Mouse (Mus musculus): Measurements from ENCODE around the gene Serpina3c. TPM values are rescaled to one million over a fixed set of nuclear protein-coding genes. Genes with fewer than 3 reads are reported as not detected.

The Serpina3c gene
- polyA plus RNA-seq, 1 experiment, result not detected

DNA sequence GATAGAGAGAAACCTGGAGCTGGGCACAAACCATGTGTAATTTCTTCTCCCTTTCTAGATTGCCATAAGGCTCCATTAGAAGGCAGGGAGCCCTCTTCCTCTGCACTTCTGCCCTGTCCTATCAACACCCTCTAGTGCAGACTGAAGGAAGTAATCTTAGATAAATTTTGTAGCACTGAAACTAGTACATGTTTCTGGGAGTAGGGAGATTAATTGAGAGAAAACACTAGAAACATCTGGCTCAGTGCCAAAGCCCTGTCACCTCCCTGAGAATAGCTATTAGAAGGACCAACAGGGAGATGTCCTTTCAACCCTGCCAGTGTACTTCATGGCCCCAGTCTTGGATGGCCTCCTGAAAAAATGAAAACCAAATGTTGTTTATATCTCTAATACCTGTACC lies 24.9 kb upstream of the Serpina3c start:
- Histone ChIP-seq H3ac (ENCODE audit: control insufficient read depth, insufficient read length, low read depth) (no peak overlapping the region), H3K79me2 (ENCODE audit: control insufficient read depth, insufficient read depth) (no peaks in the 10 kb centered on the region), H3K4me3 (ENCODE audit: insufficient read depth, poor library complexity, severe bottlenecking) (no peak overlapping the region), H3K27me3 (ENCODE audit: control insufficient read depth, insufficient read depth, insufficient read length) (no peaks in the 10 kb centered on the region), H3K36me3 (ENCODE audit: control insufficient read depth, insufficient read depth) (no peaks in the 10 kb centered on the region), H3K79me3 (ENCODE audit: low read depth) (no peaks in the 10 kb centered on the region)
- TF ChIP-seq MAX (IDR thresholded peaks at IDR 0.05) (no peak), MYOG (IDR thresholded peaks at IDR 0.05; ENCODE audit: control insufficient read depth, extremely low read depth, insufficient read length) (no peak), CEBPB (IDR thresholded peaks at IDR 0.05; ENCODE audit: low read depth) (no peak), MYOD1 (IDR thresholded peaks at IDR 0.05; ENCODE audit: control insufficient read depth, insufficient read length, low read depth) (no peak), USF1 (IDR thresholded peaks at IDR 0.05; ENCODE audit: low read depth) (no peak), CTCF (IDR thresholded peaks at IDR 0.05; ENCODE audit: control insufficient read depth, insufficient read depth, insufficient read length) (no peak), FOSL1 (IDR thresholded peaks at IDR 0.05; ENCODE audit: insufficient read depth, low read length, poor library complexity, severe bottlenecking) (no peak)

DNA sequence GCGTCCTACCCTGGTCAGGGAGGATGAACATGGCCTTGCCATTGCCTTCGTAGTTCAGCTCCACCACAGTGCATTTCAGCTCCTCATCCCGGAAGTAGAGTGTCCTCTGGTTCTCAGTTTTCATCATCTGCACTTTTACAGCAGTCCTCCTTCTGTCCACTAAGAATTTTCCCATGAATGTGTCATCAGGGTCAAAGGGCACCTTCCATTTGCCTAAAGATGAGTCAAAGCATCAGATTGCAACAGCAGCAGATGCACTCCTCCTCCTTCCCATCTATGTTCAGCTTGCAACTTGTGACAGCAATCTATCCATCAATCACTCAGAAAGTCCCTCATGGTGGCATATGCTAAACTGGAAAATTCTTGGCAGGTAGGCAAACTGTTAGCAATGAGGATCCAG lies 22.0 kb upstream of the Serpina3c start:
- H3K4me3 ChIP-seq (ENCODE audit: insufficient read depth, poor library complexity, severe bottlenecking), result no peak overlapping the region
- H3K79me2 ChIP-seq (ENCODE audit: control insufficient read depth, insufficient read depth), result no peaks in the 10 kb centered on the region
- TF ChIP-seq CTCF (IDR thresholded peaks at IDR 0.05; ENCODE audit: control insufficient read depth, insufficient read depth, insufficient read length), result no peak
- no peak for TF ChIP-seq CEBPB (IDR thresholded peaks at IDR 0.05; ENCODE audit: low read depth)
- no peak for TF ChIP-seq MAX (IDR thresholded peaks at IDR 0.05)
- TF ChIP-seq USF1 (IDR thresholded peaks at IDR 0.05; ENCODE audit: low read depth), result no peak
- no peak for TF ChIP-seq MYOD1 (IDR thresholded peaks at IDR 0.05; ENCODE audit: control insufficient read depth, insufficient read length, low read depth)
- no peak for TF ChIP-seq FOSL1 (IDR thresholded peaks at IDR 0.05; ENCODE audit: insufficient read depth, low read length, poor library complexity, severe bottlenecking)
- no peak for TF ChIP-seq MYOG (IDR thresholded peaks at IDR 0.05; ENCODE audit: control insufficient read depth, extremely low read depth, insufficient read length)
- no peak overlapping the region for H3ac ChIP-seq (ENCODE audit: control insufficient read depth, insufficient read length, low read depth)
- H3K79me3 ChIP-seq (ENCODE audit: low read depth), result no peaks in the 10 kb centered on the region
- H3K27me3 ChIP-seq (ENCODE audit: control insufficient read depth, insufficient read depth, insufficient read length), result no peaks in the 10 kb centered on the region
- H3K36me3 ChIP-seq (ENCODE audit: control insufficient read depth, insufficient read depth), result no peaks in the 10 kb centered on the region

DNA sequence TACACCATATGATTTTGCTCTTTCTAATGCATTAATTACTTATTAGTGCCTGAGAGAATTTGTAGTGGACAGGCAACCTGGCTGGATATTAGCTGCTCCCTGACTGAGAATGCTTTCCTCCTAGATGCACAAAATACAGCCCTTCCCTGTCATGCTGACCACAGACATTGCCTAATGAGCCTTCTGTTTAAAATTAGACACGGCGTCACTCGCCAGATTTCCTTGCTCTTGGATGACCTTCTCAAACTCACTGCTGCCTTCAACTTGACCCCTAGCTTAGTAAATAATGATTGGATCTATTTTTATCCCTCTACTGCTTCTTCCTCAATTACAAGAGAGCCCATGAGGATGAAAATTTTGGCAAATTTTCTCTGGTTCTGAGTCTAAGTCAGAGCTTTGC lies 21.1 kb upstream of the Serpina3c start:
- no peak overlapping the region for H3K4me3 ChIP-seq (ENCODE audit: insufficient read depth, poor library complexity, severe bottlenecking)
- no peaks in the 10 kb centered on the region for H3K36me3 ChIP-seq (ENCODE audit: control insufficient read depth, insufficient read depth)
- no peak overlapping the region for H3ac ChIP-seq (ENCODE audit: control insufficient read depth, insufficient read length, low read depth)
- no peaks in the 10 kb centered on the region for H3K79me3 ChIP-seq (ENCODE audit: low read depth)
- H3K79me2 ChIP-seq (ENCODE audit: control insufficient read depth, insufficient read depth), result no peaks in the 10 kb centered on the region
- H3K27me3 ChIP-seq (ENCODE audit: control insufficient read depth, insufficient read depth, insufficient read length), result no peaks in the 10 kb centered on the region
- TF ChIP-seq MAX (IDR thresholded peaks at IDR 0.05) (no peak), CEBPB (IDR thresholded peaks at IDR 0.05; ENCODE audit: low read depth) (no peak), USF1 (IDR thresholded peaks at IDR 0.05; ENCODE audit: low read depth) (no peak), MYOG (IDR thresholded peaks at IDR 0.05; ENCODE audit: control insufficient read depth, extremely low read depth, insufficient read length) (no peak), CTCF (IDR thresholded peaks at IDR 0.05; ENCODE audit: control insufficient read depth, insufficient read depth, insufficient read length) (no peak), FOSL1 (IDR thresholded peaks at IDR 0.05; ENCODE audit: insufficient read depth, low read length, poor library complexity, severe bottlenecking) (no peak), MYOD1 (IDR thresholded peaks at IDR 0.05; ENCODE audit: control insufficient read depth, insufficient read length, low read depth) (no peak)

DNA sequence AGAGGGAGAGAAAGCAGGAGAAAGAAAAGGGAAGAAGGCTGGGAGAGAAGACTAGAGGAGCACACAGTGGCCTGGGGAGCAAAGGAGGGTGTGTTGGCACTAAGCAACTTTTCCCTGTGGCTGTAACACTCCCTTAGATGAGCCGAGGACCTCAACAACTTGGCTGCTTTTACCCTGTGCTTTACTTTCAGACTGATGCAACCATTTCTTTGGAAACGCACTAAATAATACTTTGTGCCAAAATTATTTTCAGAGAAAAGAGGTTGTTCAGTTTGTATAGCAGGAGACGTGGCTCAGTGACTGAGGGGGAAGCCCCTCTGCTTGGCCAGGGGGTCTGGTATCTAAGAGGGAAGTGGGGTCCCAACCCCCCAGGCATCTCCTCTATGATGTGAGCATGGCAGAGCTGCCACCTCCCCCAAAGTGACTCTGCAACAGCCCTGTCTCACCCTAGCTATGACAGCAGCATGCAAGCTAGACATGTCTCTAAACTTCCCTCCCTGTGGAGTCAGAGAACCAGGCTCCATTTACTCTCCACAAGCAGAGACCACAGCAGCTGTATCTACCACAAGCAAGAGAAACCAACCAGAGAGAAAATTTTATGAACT lies 527 bp downstream of the Serpina3c start:
- Histone ChIP-seq H3K27me3 (ENCODE audit: control insufficient read depth, insufficient read depth, insufficient read length) (no peaks in the 10 kb centered on the region), H3K79me3 (ENCODE audit: low read depth) (no peaks in the 10 kb centered on the region), H3K36me3 (ENCODE audit: control insufficient read depth, insufficient read depth) (no peaks in the 10 kb centered on the region), H3K4me3 (ENCODE audit: insufficient read depth, poor library complexity, severe bottlenecking) (no peak overlapping the region), H3K79me2 (ENCODE audit: control insufficient read depth, insufficient read depth) (no peaks in the 10 kb centered on the region), H3ac (ENCODE audit: control insufficient read depth, insufficient read length, low read depth) (no peak overlapping the region)
- no peak for TF ChIP-seq MYOD1 (IDR thresholded peaks at IDR 0.05; ENCODE audit: control insufficient read depth, insufficient read length, low read depth)
- TF ChIP-seq CEBPB (IDR thresholded peaks at IDR 0.05; ENCODE audit: low read depth), result no peak
- TF ChIP-seq USF1 (IDR thresholded peaks at IDR 0.05; ENCODE audit: low read depth), result no peak
- TF ChIP-seq CTCF (IDR thresholded peaks at IDR 0.05; ENCODE audit: control insufficient read depth, insufficient read depth, insufficient read length), result no peak
- TF ChIP-seq MAX (IDR thresholded peaks at IDR 0.05), result no peak
- no peak for TF ChIP-seq MYOG (IDR thresholded peaks at IDR 0.05; ENCODE audit: control insufficient read depth, extremely low read depth, insufficient read length)
- no peak for TF ChIP-seq FOSL1 (IDR thresholded peaks at IDR 0.05; ENCODE audit: insufficient read depth, low read length, poor library complexity, severe bottlenecking)

DNA sequence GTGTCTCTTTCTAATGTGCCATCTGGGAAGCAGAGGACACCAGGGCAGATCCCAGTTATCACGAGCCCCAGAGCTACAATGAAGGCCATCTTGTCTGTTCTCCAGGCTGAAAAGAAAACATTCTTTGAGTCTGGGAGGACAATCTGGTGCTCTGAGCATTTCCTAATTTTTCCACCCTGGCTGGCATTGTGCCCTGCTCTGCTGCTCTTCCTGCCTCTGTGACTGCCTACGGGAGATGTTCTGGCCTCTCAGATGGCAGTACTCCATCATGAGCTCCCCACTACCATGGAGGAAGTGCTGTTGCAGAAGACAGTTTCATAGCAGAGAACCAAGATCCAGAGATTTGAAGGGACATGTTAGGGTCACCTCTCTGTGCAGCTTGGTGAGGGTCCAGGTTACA lies 1.7 kb downstream of the Serpina3c start:
- Histone ChIP-seq H3K79me2 (ENCODE audit: control insufficient read depth, insufficient read depth) (no peaks in the 10 kb centered on the region), H3K36me3 (ENCODE audit: control insufficient read depth, insufficient read depth) (no peaks in the 10 kb centered on the region), H3K27me3 (ENCODE audit: control insufficient read depth, insufficient read depth, insufficient read length) (no peaks in the 10 kb centered on the region), H3K4me3 (ENCODE audit: insufficient read depth, poor library complexity, severe bottlenecking) (no peak overlapping the region), H3K79me3 (ENCODE audit: low read depth) (no peaks in the 10 kb centered on the region), H3ac (ENCODE audit: control insufficient read depth, insufficient read length, low read depth) (no peak overlapping the region)
- no peak for TF ChIP-seq FOSL1 (IDR thresholded peaks at IDR 0.05; ENCODE audit: insufficient read depth, low read length, poor library complexity, severe bottlenecking)
- TF ChIP-seq MAX (IDR thresholded peaks at IDR 0.05), result no peak
- TF ChIP-seq MYOG (IDR thresholded peaks at IDR 0.05; ENCODE audit: control insufficient read depth, extremely low read depth, insufficient read length), result no peak
- no peak for TF ChIP-seq CEBPB (IDR thresholded peaks at IDR 0.05; ENCODE audit: low read depth)
- no peak for TF ChIP-seq MYOD1 (IDR thresholded peaks at IDR 0.05; ENCODE audit: control insufficient read depth, insufficient read length, low read depth)
- TF ChIP-seq CTCF (IDR thresholded peaks at IDR 0.05; ENCODE audit: control insufficient read depth, insufficient read depth, insufficient read length), result no peak
- no peak for TF ChIP-seq USF1 (IDR thresholded peaks at IDR 0.05; ENCODE audit: low read depth)
